Mouse (Mus musculus) liver, postnatal 0 days (tissue): ENCODE measurements around the gene Olfr1198. TPM values are rescaled to one million over a fixed set of nuclear protein-coding genes. Genes with fewer than 3 reads are reported as not detected.

Experiments used
- ATAC-seq: fragments of 200-750 bp; cut with Nextera tagmentation; 2 replicates; pipeline ENCODE4 v1.8.0; 2017; ENCODE audit warnings: mild to moderate bottlenecking, moderate library complexity
- DNase-seq: peaks from one replicate; pipeline ENCODE4 v3.0.0-alpha.2; 2016
- H3K27ac ChIP-seq: fragments of 300-500 bp; sonication (generic); 2 replicates; pipeline ENCODE4 v1.5.1; 2014; ENCODE audit warnings: antibody characterized with exemption, moderate library complexity, mild to moderate bottlenecking, low read depth
- H3K27me3 ChIP-seq: fragments of 300-500 bp; sonication (generic); 2 replicates; pipeline ENCODE4 v1.6.1; 2014; ENCODE audit warnings: low read length, control low read depth, mixed read lengths; ENCODE audit not compliant: insufficient read depth
- H3K36me3 ChIP-seq: fragments of 300-500 bp; sonication (generic); replicated peaks from 2 replicates; pipeline ENCODE4 v1.6.1; 2014; ENCODE audit warnings: mild to moderate bottlenecking, control low read depth, low read length, moderate library complexity, mixed read lengths; ENCODE audit not compliant: insufficient read depth
- H3K4me1 ChIP-seq: fragments of 300-500 bp; sonication (generic); 2 replicates; pipeline ENCODE4 v1.6.1; 2014; ENCODE audit warnings: antibody characterized with exemption, mild to moderate bottlenecking, control low read depth; ENCODE audit not compliant: insufficient read depth
- H3K4me2 ChIP-seq: fragments of 300-500 bp; sonication (generic); 2 replicates; pipeline ENCODE4 v1.6.1; 2014; ENCODE audit warnings: low read depth, mild to moderate bottlenecking, low read length, moderate library complexity, mixed read lengths
- H3K4me3 ChIP-seq: fragments of 300-500 bp; sonication (generic); 2 replicates; pipeline ENCODE4 v1.5.1; 2014; ENCODE audit warnings: low read depth, low read length
- H3K9ac ChIP-seq: fragments of 300-500 bp; sonication (generic); replicated peaks from 2 replicates; pipeline ENCODE4 v1.6.1; 2014; ENCODE audit warnings: mild to moderate bottlenecking, moderate library complexity
- H3K9me3 ChIP-seq: fragments of 300-500 bp; sonication (generic); 2 replicates; pipeline ENCODE4 v1.6.1; 2016; ENCODE audit warnings: mild to moderate bottlenecking, control low read depth, low read length, mixed read lengths
- CTCF ChIP-seq: sonication (generic); IDR thresholded peaks from 2 replicates; pipeline ENCODE4 v1.5.1; 2016; ENCODE audit warnings: antibody characterized with exemption, low read depth
- EP300 ChIP-seq: IDR thresholded peaks from 2 replicates; pipeline ENCODE4 v1.6.1; 2016; ENCODE audit warnings: antibody characterized with exemption, low read depth, mild to moderate bottlenecking
- WGBS: fragments of 180-500 bp; shearing (Covaris S2); extraction: QIAGEN DNeasy Blood & Tissue Kit; methylation state at CpG from one replicate; pipeline ENCODE4 v1.1.7; 2014; ENCODE audit not compliant: insufficient replicate concordance; 5-methylcytosine and 5-hydroxymethylcytosine counted together
- polyA plus RNA-seq: library from polyadenylated mRNA; unstranded; fragments of >200 nt; fragmentation: Nextera tagmentation; extraction: Ambion mirVana; gene quantifications from 2 replicates; pipeline ENCODE4 v1.2.1, GENCODE M21; 2015

Gene Olfr1198
- polyA plus RNA-seq, 1 experiment from 2014 or later: not detected

DNA sequence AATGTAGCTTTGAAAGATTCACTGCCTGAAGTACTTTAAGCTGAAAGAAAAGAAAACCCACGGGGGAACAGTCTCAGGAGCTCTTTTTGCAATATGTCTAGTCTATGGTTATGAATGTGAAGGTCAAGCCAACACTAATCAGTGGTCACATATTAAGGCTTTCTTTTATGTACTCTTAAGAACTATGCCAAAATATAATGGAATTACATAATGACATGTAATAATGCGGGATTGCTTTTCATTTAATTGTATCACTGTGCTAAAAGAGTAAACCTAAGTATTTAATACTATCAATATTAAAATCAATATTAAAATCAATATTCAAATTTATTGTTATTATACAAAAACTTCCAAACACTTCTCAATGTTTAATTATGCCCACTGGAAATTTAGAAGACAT, 46.7 kb downstream of the Olfr1198 start, which contains the start of gene Olfr1196:
Gene Olfr1196, minus strand, starts transcription at position 101 of the 400 bp plus-strand sequence.
- no peak for TF ChIP-seq CTCF
- TF ChIP-seq EP300: no peak
- Histone ChIP-seq H3K4me2 (no peak within 1 kb of the TSS), H3K27ac (no peak within 1 kb of the TSS), H3K4me3 (no peak within 1 kb of the TSS), H3K4me1 (no peaks in the 10 kb centered on the region), H3K9me3 (no peaks in the 10 kb centered on the region), H3K36me3 (no peaks in the 10 kb centered on the region), H3K27me3 (no peaks in the 10 kb centered on the region), H3K9ac (no peak within 1 kb of the TSS)
- no peak for DNase-seq
- WGBS: 80% methylated on average over 2 of the region's 2 CpGs
- no peak for ATAC-seq

Other genes starting within 250 kb of the Olfr1198 start
- not detected in 2 replicates for gene Olfr1186, start 232.8 kb downstream of the Olfr1198 start, polyA plus RNA-seq
- not detected in 2 replicates for gene Olfr1188, start 194.4 kb downstream of the Olfr1198 start, polyA plus RNA-seq
- gene Olfr1189, start 164.9 kb downstream of the Olfr1198 start, polyA plus RNA-seq: not detected in 2 replicates
- gene Olfr1191-ps1, start 110.8 kb downstream of the Olfr1198 start, polyA plus RNA-seq: not detected in 2 replicates
- not detected in 2 replicates for gene Olfr1192-ps1, start 102.9 kb downstream of the Olfr1198 start, polyA plus RNA-seq
- not detected in 2 replicates for gene Olfr1193, start 75.7 kb downstream of the Olfr1198 start, polyA plus RNA-seq
- gene Olfr1195, start 62.2 kb downstream of the Olfr1198 start, polyA plus RNA-seq: not detected in 2 replicates
- not detected in 2 replicates for gene Olfr1196, start 46.8 kb downstream of the Olfr1198 start, polyA plus RNA-seq
- gene Olfr1197, start 19.0 kb downstream of the Olfr1198 start, polyA plus RNA-seq: not detected in 2 replicates
- not detected in 2 replicates for gene Olfr1199, start 9.1 kb upstream of the Olfr1198 start, polyA plus RNA-seq
- not detected in 2 replicates for gene Olfr1200, start 19.1 kb upstream of the Olfr1198 start, polyA plus RNA-seq
- not detected in 2 replicates for gene Olfr1201, start 41.7 kb upstream of the Olfr1198 start, polyA plus RNA-seq
- gene Olfr1202, start 63.1 kb upstream of the Olfr1198 start, polyA plus RNA-seq: not detected in 2 replicates
- gene Olfr1205, start 78.4 kb upstream of the Olfr1198 start, polyA plus RNA-seq: not detected in 2 replicates
- not detected in 2 replicates for gene Olfr1204, start 97.9 kb upstream of the Olfr1198 start, polyA plus RNA-seq
- gene Olfr1206, start 111.9 kb upstream of the Olfr1198 start, polyA plus RNA-seq: not detected in 2 replicates
- gene Olfr1208, start 150.9 kb upstream of the Olfr1198 start, polyA plus RNA-seq: not detected in 2 replicates
- not detected in 2 replicates for gene Olfr1209, start 163.8 kb upstream of the Olfr1198 start, polyA plus RNA-seq
- not detected in 2 replicates for gene Olfr1211, start 186.7 kb upstream of the Olfr1198 start, polyA plus RNA-seq
- not detected in 2 replicates for gene Olfr1212, start 202.6 kb upstream of the Olfr1198 start, polyA plus RNA-seq
- gene Gm13762, start 228.9 kb upstream of the Olfr1198 start, polyA plus RNA-seq: not detected in 2 replicates
- not detected in 2 replicates for gene Olfr1214, start 241.3 kb upstream of the Olfr1198 start, polyA plus RNA-seq